Mouse (Mus musculus) skeletal muscle tissue, adult 2 months (tissue): Measurements from ENCODE around the gene Cnot6.
A peak's percentile ranks its signal among the peaks of the same experiment; 100 is the strongest.

ENCODE experiments used
- DNase-seq: peaks from one replicate; pipeline ENCODE4 v3.0.0-alpha.2; 2012; ENCODE audit warnings: low read depth, low spot score

Cnot6 gene

DNA sequence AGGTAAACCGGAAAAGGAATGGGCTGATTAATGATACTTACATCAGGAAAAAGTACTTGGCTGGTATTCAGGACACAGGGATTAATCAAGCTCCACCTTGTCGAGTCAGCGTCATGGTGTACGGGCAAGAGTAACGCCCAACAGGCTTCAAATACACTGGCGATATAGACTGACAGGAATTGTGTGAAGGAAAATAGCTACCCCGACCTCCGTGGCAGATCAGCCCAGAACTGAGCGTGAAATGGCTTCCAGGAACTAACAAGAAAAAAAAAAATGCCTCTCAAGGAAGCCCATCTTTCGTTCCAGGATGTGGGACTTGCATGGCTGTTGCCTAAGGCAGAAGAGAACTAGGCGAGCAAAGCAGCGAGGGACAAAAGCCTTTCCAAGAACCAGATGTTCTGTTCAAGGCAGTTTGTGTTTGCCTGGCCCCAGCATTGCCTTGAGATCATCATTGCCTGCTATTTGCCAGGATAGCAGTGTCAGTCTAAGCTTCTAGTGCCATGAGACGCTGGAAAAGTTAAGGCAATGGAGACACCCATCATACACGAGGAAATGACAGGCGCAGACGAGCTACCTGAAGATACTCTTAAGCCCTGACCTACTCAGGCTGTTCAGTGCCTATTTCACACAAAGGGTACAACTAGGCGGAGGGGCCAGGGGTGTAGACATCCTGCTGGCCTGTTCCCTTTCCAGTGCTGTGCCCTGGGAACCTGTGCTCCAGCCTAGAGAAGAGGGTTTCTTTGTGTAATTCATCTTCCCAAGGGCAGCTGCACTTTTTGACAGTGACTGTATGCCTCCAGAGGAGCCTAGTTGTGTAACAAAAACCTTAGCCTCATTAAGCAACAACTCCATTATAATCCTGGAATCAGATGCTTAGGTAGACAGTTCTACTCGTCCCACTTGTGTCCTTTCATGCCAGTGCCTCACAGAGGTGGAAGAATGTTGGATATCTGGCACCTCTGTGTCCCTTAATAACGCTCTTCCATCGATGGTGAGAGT is 1.1 kb upstream of the Cnot6 start:
- DNase-seq, result peak; percentile 51

GRCm38 (mm10) chr11:49711981-49712554 is 455 bp downstream of the Cnot6 start:
- DNase-seq, result no peak

GRCm38 (mm10) chr11:49710664-49711063 is 1.9 kb downstream of the Cnot6 start:
- no peak for DNase-seq

DNA sequence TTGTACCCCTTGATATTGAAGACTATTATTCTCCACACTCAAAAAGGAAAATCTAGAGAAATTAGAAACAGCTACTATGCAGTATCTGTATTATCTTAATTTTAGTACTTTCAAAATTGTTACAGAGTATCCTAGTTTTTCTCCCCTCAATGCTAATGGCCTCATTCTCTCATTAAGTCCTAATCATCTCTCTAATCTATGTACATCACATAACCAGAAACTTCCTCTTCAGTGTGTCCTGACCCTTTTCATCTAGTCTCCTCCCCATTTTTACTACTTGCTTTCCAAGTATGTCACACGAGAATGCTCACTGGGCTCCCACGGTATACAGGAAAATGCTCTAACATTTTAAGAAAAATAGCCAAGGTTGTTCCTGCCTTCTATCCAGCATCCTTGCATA is 4.7 kb downstream of the Cnot6 start:
- no peak for DNase-seq

DNA sequence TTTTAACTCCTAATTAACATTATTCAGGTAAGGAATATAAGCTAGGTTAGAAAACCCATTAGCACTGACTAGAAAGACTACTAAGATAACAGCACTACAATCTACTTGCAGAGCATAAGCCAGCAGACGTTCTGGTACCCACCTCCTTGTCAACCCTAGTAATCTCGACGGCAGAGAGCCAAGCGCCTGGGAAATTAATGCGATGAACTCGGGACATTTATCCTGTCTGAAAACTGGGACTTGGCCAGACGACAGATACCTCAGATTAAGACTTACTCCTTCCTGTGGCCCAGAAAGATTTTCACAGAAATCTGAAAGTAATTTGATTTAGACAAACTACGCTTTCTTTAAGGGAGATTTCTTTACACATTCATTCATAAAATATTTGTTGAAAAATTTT is 7.7 kb downstream of the Cnot6 start:
- DNase-seq, result no peak

DNA sequence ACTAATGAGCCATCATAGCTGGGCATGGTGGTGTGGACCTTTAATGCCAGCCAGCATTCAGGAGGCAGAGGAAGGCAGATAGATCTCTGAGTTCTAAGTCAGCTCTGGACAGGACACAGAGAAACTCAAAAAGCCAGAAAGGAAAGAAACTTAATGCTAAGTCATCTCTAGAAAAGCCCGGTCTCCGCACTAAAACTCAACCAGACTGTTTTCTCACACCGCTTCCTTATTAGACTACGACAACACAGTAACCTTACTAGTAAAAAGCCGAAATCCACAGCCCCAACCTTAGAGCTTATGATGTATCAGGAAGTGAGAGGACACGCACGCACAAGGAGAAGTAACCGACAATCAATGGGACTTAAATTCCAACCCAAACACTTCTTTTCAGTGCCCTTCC is 10.5 kb downstream of the Cnot6 start:
- no peak for DNase-seq

DNA sequence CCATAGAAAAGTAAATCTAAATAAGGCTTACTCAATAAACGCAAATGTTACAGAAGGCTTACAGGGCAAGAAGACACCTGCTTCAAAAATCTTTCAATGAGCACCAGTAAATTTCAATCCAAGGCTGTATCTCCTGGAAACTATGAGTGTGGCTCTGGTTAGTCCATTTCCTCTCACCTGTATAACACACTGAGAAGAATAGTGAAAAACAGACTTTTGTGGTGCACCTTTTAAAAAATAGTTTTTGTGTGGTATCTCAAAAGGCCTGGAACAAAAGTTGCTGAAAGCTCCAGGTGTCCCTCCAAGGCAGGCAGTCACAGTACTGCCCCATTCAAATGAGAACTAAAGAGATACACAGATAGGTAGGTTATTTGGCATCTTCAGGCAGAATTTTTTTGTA is 13.4 kb downstream of the Cnot6 start:
- DNase-seq, result no peak

- DNase-seq, result no peak
Observed at GRCm38 (mm10) chr11:49697779-49698178, 14.7 kb downstream of the Cnot6 start.

DNA sequence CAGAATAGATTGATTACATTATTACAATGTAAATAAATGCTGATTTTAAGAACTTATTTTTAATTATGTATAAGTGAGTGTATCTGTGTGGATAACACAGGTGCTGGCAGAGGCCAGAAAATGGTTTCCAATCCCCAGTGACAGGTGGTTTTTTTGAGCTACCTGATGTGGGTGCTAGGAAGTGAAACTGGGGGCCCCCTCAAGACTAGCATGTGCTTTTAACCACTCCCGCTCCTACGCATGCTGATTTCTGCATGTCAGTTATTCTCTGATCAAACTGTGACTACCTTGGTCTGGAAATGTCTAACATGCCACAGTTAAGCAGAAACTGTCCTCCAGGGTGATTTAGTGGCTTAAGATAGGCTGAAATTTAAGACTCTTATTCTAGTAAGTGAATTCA is 16.1 kb downstream of the Cnot6 start:
- DNase-seq, result no peak

GRCm38 (mm10) chr11:49695695-49696094 is 16.8 kb downstream of the Cnot6 start:
- no peak for DNase-seq

DNA sequence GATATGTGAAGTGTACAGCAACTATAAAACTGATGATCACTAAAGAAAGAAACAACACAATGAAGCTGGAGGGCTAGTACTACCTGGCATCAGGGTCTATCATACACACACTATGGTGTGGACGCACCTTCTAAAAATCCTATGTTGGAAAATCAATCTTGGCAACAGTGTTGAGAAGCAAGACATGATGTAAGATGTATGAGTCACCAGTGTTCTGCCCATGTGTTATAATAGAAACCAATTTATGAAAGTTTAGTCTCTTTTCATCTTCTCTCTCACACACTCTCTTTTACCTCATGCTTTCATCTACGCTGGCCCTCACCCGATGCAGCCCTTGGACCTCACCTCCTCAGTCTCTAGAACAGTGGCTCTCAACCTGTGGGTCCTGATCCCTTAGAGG is 17.5 kb downstream of the Cnot6 start:
- no peak for DNase-seq

DNA sequence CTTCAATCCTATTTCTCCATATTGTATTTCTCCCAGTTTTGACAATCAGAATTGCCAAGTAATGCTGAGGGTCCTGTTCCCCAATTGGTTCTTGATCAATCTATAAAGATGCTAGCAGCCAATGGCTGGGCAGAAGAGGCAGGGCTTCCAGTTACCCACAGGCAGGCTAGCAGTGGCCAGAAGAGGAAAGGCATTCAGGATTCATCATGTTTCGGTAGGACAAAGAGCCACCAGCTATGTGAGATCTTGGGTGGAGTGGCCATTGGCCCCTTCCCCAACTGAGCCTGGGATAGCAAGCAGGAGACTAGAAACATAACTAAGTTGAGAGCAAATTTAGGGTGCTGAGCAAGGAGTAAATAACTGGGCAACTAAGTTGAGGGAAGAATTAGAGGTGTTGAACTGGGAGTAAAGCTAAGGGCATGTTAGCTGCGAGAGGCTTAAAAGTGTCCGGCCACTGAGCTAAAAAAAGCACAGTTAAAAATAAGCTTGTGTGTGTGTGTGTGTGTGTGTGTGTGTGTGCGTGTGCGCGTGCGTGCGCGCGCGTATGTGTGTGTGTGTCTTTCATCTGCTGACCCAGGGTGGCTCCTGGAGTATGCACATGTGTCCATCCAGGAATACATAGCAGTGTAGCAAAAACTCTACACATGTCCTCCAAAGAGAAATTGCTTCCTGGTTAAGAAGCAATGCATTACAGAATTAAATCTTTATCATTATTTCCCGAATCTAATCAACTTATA is 28.1 kb downstream of the Cnot6 start:
- peak; percentile 58 for DNase-seq

DNA sequence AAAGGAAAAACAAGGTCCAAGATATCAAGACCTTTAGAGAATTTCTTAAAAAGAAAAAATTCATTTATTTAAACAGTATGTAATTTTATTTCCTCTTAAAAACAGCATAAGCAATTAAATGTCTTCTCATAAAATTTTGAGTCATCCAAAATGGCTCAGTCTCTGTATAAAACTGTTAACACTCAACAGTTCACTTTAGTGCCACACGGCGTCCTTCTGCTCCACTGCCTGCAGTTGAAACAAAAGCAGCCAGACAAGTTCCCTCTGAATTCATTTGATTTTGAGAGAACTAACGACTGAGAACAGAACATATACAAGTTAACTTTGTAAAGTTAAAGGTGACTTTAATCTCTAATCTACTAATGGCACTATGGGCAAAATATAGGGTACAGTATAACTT is 39.1 kb downstream of the Cnot6 start:
- DNase-seq, result no peak

- DNase-seq, result no peak
Observed at GRCm38 (mm10) chr11:49665462-49665861, 47.1 kb downstream of the Cnot6 start.

DNA sequence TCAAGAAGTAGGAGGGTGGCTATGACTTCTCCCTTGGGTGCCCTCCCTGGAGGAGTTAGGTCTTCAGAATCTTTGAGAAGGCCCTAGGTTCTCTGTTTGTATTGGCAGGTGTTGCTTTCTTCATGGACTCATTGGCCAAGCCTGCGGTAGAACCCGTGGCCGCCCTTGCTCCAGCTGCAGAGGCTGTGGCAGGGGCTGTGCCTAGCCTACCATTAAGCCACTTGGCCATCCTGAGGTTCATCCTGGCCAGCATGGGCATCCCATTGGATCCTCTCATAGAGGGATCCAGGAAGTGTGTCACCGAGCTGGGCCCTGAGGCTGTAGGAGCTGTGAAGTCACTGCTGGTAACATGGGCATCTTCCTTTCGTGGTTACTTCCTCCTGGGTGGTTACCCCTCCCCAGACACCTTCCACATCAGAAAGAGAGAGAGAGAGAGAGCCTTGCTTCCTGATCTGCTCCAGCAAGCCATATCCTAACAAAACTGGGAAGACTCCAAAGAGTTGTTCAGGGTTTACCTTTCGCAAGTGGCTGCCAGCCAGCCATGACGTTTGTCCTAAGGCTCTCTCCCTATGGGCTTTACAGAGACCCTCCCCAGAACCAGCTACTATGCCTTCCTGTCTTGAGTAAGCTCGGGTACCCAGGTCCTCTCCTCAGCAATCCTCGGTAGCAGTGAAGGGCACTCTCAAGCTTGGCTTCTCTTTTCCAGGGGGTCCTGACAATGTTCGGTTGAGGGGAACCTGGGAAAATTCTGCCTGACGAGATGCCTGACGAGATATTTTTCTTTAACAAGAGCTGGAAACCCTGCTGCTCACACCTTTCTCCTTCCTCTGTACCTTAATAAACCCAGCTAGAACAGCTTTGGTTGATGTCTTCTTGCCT is 48.0 kb downstream of the Cnot6 start:
- no peak for DNase-seq

DNA sequence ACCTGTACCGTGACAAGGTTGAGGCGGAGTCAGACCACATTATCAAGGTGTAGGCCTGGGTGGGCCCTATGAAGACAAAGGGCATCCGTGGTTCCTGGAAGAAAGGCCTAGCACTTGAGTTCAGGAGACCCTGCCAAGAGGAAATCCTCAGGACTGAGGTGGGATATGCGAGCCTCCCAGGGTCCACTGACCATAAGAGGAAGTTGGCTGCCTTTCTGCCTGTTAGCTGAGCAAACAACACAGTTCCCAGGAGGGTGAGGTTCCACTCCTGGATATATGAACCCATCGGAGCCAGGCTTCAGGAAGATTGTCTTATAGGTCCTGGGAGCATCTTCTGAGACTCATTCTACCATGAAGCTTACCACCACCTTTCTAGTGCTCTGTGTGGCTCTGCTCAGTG is 49.2 kb downstream of the Cnot6 start, which contains the start of gene Scgb3a1:
Gene Scgb3a1, plus strand, starts transcription at position 301 of the 400 bp plus-strand sequence.
- DNase-seq, result no peak

GRCm38 (mm10) chr11:49662292-49662780 is 50.2 kb downstream of the Cnot6 start:
- DNase-seq, result no peak

DNA sequence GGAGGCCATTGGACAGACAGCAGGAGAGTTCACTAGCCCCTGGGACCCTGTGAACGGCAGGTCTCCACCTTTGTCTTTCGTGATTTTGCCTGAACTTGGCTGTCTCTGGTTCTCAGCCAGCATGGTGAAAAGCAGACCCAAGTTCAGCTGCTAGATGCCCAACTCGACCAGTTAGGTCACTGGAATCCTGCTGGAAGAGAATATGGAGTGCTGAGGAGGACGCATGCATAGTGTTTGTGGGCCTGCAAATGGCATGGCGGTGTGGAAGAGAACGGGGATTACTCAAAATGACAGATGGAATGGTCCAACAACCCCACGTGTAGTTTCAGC is 53.1 kb downstream of the Cnot6 start:
- DNase-seq, result no peak

DNA sequence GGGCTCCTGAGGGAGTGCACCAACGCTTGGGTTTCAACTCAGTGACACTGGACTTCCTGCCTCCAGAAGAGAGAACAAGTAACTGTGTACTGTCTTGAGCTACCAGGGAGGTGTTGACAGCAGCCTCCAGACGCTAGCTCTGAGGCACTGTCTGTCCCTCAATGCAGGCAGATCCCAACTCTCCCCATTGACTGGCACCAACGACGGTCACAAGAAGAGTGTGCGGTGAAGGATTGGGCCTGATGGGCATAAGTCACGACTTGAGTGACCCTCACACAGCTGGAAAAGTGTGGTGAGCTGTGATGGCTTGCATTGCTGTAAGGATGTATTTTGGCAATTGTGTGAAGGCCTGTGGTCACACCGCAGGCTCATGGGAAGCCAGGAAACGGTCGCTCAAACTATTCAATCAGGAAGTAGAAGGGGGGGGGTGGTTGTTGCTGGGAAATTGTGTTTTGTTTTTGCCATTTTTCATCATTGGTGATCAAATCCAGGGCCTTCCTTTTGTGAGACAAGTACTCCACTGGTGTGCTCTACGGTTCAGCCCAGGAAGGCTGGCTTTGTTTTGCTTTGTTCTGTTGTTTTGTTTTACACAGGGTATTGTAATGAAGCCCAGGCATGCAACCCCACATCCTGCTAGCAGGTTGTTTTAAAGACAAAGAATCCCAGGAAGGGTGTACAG is 53.6 kb downstream of the Cnot6 start:
- DNase-seq, result no peak

GRCm38 (mm10) chr11:49658065-49658464 is 54.5 kb downstream of the Cnot6 start:
- DNase-seq, result no peak

DNA sequence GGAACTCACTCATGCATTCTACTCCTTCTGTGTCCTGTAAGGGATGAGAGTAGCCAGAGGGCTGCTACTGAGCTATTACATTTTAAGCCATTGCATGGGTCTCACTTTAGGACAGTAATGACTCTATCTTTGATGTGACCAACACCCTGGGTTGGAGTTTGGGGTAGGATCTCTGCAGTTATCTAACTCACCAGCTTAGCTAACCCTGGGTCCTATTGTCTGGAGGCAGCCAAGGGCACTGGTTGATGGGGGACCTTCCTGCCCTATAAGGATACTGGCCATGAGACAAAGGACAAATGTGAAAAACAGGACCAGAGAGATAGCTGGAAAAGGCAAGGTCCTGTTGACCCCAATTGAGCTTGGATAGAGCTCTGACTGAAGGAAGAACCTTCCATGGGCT is 57.0 kb downstream of the Cnot6 start:
- no peak for DNase-seq
